Mouse (Mus musculus): ENCODE measurements around the gene Memo1. TPM values are rescaled to one million over a fixed set of nuclear protein-coding genes. Genes with fewer than 3 reads are reported as not detected.
"Not testable (repeated sequence)": the region's sequence is repeated elsewhere in the genome, so short reads cannot be mapped to it uniquely, and the experiment has no call there.

Memo1 gene
- polyA plus RNA-seq, 1 experiment from 2014 or later: 139 TPM

DNA sequence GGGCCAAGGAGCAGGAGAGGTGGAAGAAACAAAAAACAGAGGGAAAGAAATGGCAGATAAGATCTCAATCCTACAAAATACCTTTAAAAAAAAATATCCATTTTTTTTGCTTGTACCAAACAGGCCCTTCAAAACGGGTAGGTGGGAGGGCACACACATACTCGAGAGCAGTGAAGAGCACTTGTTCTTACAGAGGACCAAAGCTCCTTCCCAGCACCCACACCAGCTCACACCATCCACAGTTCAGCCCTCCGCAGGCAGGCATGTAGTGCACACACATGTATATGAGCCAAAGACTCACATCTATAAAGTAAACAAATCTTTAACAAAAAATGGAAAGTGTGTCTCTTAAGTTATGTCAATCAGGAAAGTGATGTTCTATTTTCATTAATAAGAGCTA, 52.5 kb downstream of the Memo1 start:
- DNase-seq (ENCODE audit: low spot score) (no peak), ATAC-seq (replicated peaks; ENCODE audit: low FRiP score) (no peak)
- H3K4me1 ChIP-seq (replicated peaks; ENCODE audit: control insufficient read depth, insufficient read depth, low read length): 0 out of 2 replicates have a peak, but pooled peaks cover 2% of the 10 kb centered on the region
- no peaks in the 10 kb centered on the region for H3K9me3 ChIP-seq (ENCODE audit: control insufficient read depth, low read length)
- no peak overlapping the region for H3K4me2 ChIP-seq
- 82% methylated on average over 3 of the region's 3 CpGs for WGBS
- H3K36me3 ChIP-seq (ENCODE audit: control insufficient read depth, insufficient read depth, low read length): peaks cover 13% of the 10 kb centered on the region
- H3K4me3 ChIP-seq (ENCODE audit: low read depth, low read length): no peak overlapping the region
- no peaks in the 10 kb centered on the region for H3K27me3 ChIP-seq (replicated peaks; ENCODE audit: control insufficient read depth, insufficient read depth, low read length)
- no peak overlapping the region for H3K9ac ChIP-seq (ENCODE audit: low read depth, low read length)
- no peak overlapping the region for H3K27ac ChIP-seq (ENCODE audit: low read depth, low read length)

GRCm38 (mm10) chr17:74240322-74240721, 55.0 kb downstream of the Memo1 start:
- H3K9ac ChIP-seq (ENCODE audit: low read depth, low read length): no peak overlapping the region
- DNase-seq (ENCODE audit: low spot score) (no peak), ATAC-seq (replicated peaks; ENCODE audit: low FRiP score) (peak; percentile 58; the same call in 1 of the 2 replicates)
- H3K9me3 ChIP-seq (ENCODE audit: control insufficient read depth, low read length): no peaks in the 10 kb centered on the region
- 80% methylated on average over 1 of the region's 1 CpGs for WGBS
- H3K27me3 ChIP-seq (replicated peaks; ENCODE audit: control insufficient read depth, insufficient read depth, low read length): no peaks in the 10 kb centered on the region
- peaks cover 13% of the 10 kb centered on the region for H3K36me3 ChIP-seq (ENCODE audit: control insufficient read depth, insufficient read depth, low read length)
- no peak overlapping the region for H3K4me2 ChIP-seq
- H3K4me3 ChIP-seq (ENCODE audit: low read depth, low read length): no peak overlapping the region
- H3K4me1 ChIP-seq (replicated peaks; ENCODE audit: control insufficient read depth, insufficient read depth, low read length): 0 out of 2 replicates have a peak, but pooled peaks cover 2% of the 10 kb centered on the region
- no peak overlapping the region for H3K27ac ChIP-seq (ENCODE audit: low read depth, low read length)

GRCm38 (mm10) chr17:74228131-74228759, 67.1 kb downstream of the Memo1 start:
- WGBS: 85% methylated on average over 3 of the region's 3 CpGs
- H3K27ac ChIP-seq (ENCODE audit: low read depth, low read length): no peak overlapping the region
- H3K4me3 ChIP-seq (ENCODE audit: low read depth, low read length): no peak overlapping the region
- no peak overlapping the region for H3K4me2 ChIP-seq
- no peak overlapping the region for H3K9ac ChIP-seq (ENCODE audit: low read depth, low read length)
- no peak for DNase-seq (ENCODE audit: low spot score)
- H3K36me3 ChIP-seq (ENCODE audit: control insufficient read depth, insufficient read depth, low read length): peaks cover 2% of the 10 kb centered on the region; the same call in 1 of the 2 replicates
- H3K4me1 ChIP-seq (replicated peaks; ENCODE audit: control insufficient read depth, insufficient read depth, low read length): no peaks in the 10 kb centered on the region
- no peak for ATAC-seq (replicated peaks; ENCODE audit: low FRiP score)
- H3K9me3 ChIP-seq (ENCODE audit: control insufficient read depth, low read length): no peaks in the 10 kb centered on the region
- H3K27me3 ChIP-seq (replicated peaks; ENCODE audit: control insufficient read depth, insufficient read depth, low read length): no peaks in the 10 kb centered on the region

DNA sequence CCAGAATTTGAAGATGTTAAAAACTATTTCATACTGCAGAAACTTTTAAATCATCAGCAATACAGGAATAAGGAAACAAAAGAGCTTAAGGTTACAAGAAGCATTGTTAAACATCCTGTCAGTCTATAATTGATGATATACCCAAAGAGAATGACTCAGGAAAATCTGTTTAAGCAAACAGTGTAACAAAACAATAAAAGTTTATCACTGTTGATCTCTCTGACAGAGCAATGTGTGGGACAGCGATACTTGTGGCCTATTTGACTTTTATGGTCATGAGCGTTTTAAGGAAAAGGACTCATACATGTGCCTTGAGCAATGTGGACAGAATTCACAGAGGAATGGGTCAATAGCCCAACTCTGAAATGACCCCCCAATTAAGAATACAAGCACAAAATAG, 78.0 kb downstream of the Memo1 start:
- H3K4me2 ChIP-seq: no peak overlapping the region
- no peak overlapping the region for H3K9ac ChIP-seq (ENCODE audit: low read depth, low read length)
- WGBS: 84% methylated on average over 2 of the region's 2 CpGs
- no peak overlapping the region for H3K27ac ChIP-seq (ENCODE audit: low read depth, low read length)
- peaks cover 2% of the 10 kb centered on the region; the same call in 1 of the 2 replicates for H3K36me3 ChIP-seq (ENCODE audit: control insufficient read depth, insufficient read depth, low read length)
- no peaks in the 10 kb centered on the region for H3K9me3 ChIP-seq (ENCODE audit: control insufficient read depth, low read length)
- H3K4me1 ChIP-seq (replicated peaks; ENCODE audit: control insufficient read depth, insufficient read depth, low read length): no peaks in the 10 kb centered on the region
- no peaks in the 10 kb centered on the region for H3K27me3 ChIP-seq (replicated peaks; ENCODE audit: control insufficient read depth, insufficient read depth, low read length)
- DNase-seq (ENCODE audit: low spot score) (no peak), ATAC-seq (replicated peaks; ENCODE audit: low FRiP score) (no peak)
- H3K4me3 ChIP-seq (ENCODE audit: low read depth, low read length): no peak overlapping the region

DNA sequence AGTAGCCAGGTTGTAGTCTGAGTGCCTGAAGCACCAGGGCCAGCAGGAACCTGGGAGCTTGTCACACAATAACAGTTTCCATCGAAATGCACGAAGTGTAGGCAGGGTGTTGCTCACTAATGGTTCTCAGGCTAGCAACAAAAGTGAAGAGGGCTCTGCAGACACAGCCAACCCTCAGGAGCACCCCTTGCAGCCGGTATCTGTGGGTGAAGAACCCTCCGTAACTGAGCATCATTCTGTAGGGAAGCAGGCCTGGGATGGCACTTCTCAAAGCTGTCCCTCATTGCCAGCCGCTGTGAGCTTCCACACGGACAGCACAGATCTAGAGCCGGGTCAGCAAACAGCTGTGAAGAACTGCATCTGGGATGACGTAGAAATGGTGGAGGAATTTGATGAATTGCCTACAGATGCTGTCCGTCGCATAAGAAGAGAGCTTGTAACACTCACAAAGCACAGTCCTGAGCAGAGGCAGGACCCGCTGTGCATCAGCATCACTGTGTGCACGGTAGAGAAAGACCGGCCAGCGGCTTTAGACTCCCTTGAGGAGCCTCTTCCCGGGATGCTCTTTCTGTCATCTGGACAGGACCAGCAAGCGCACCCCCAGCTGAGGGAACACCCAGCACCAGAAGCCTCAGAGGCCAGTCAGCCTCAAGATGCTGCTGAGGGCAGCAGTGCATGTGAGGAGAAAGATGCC, 82.3 kb downstream of the Memo1 start:
- 0 out of 2 replicates have a peak, but pooled peaks have one; percentile 20 for ATAC-seq (replicated peaks; ENCODE audit: low FRiP score)
- H3K27me3 ChIP-seq (replicated peaks; ENCODE audit: control insufficient read depth, insufficient read depth, low read length); H3K4me1 ChIP-seq (replicated peaks; ENCODE audit: control insufficient read depth, insufficient read depth, low read length); DNase-seq (ENCODE audit: low spot score); H3K36me3 ChIP-seq (ENCODE audit: control insufficient read depth, insufficient read depth, low read length); H3K4me3 ChIP-seq (ENCODE audit: low read depth, low read length); H3K9ac ChIP-seq (ENCODE audit: low read depth, low read length); H3K4me2 ChIP-seq; H3K27ac ChIP-seq (ENCODE audit: low read depth, low read length); H3K9me3 ChIP-seq (ENCODE audit: control insufficient read depth, low read length): not testable (repeated sequence)
- 89% methylated on average over 16 of the region's 16 CpGs for WGBS

- Histone ChIP-seq H3K9ac (ENCODE audit: low read depth, low read length) (no peak overlapping the region), H3K27me3 (replicated peaks; ENCODE audit: control insufficient read depth, insufficient read depth, low read length) (no peaks in the 10 kb centered on the region), H3K9me3 (ENCODE audit: control insufficient read depth, low read length) (no peaks in the 10 kb centered on the region), H3K27ac (ENCODE audit: low read depth, low read length) (no peak overlapping the region), H3K4me2 (no peak overlapping the region), H3K36me3 (ENCODE audit: control insufficient read depth, insufficient read depth, low read length) (peaks cover 5% of the 10 kb centered on the region), H3K4me1 (replicated peaks; ENCODE audit: control insufficient read depth, insufficient read depth, low read length) (no peaks in the 10 kb centered on the region), H3K4me3 (ENCODE audit: low read depth, low read length) (no peak overlapping the region)
- no peak for ATAC-seq (replicated peaks; ENCODE audit: low FRiP score)
- 66% methylated on average over 5 of the region's 5 CpGs for WGBS
- DNase-seq (ENCODE audit: low spot score): no peak
Observed at GRCm38 (mm10) chr17:74209143-74209908, 86.0 kb downstream of the Memo1 start.

- Histone ChIP-seq H3K9ac (ENCODE audit: low read depth, low read length) (no peak overlapping the region), H3K27me3 (replicated peaks; ENCODE audit: control insufficient read depth, insufficient read depth, low read length) (no peaks in the 10 kb centered on the region), H3K4me3 (ENCODE audit: low read depth, low read length) (no peak overlapping the region), H3K9me3 (ENCODE audit: control insufficient read depth, low read length) (no peaks in the 10 kb centered on the region), H3K4me2 (no peak overlapping the region), H3K27ac (ENCODE audit: low read depth, low read length) (no peak overlapping the region), H3K4me1 (replicated peaks; ENCODE audit: control insufficient read depth, insufficient read depth, low read length) (no peaks in the 10 kb centered on the region), H3K36me3 (ENCODE audit: control insufficient read depth, insufficient read depth, low read length) (no peaks in the 10 kb centered on the region; the same call in 1 of the 2 replicates)
- WGBS: 56% methylated on average over 2 of the region's 2 CpGs
- ATAC-seq (replicated peaks; ENCODE audit: low FRiP score) (no peak), DNase-seq (ENCODE audit: low spot score) (no peak)
Observed at GRCm38 (mm10) chr17:74195943-74196342, 99.4 kb downstream of the Memo1 start.

DNA sequence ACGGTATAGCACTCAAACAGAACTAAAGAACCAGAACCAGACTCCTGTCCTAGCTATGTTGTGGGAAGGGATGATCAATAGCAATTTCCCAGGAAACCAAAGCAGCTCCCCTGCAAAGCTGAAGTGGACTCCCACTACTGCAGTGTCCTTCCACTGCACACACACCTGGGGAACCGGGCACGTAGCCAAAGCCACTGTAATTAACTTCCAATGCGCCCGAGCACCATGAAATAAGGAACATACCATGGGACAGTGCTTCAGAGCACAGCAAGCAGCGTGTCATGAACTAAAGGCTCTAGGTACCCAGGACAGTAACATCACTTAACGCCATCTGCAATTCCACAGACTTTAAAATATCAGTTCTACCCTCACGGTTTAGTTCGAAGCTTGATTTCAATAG, 100.6 kb downstream of the Memo1 start:
- no peaks in the 10 kb centered on the region for H3K9me3 ChIP-seq (ENCODE audit: control insufficient read depth, low read length)
- H3K4me3 ChIP-seq (ENCODE audit: low read depth, low read length): no peak overlapping the region
- H3K36me3 ChIP-seq (ENCODE audit: control insufficient read depth, insufficient read depth, low read length): 0 out of 2 replicates have a peak, but pooled peaks cover 2% of the 10 kb centered on the region
- no peak overlapping the region for H3K4me2 ChIP-seq
- H3K9ac ChIP-seq (ENCODE audit: low read depth, low read length): no peak overlapping the region
- ATAC-seq (replicated peaks; ENCODE audit: low FRiP score): no peak
- no peaks in the 10 kb centered on the region for H3K27me3 ChIP-seq (replicated peaks; ENCODE audit: control insufficient read depth, insufficient read depth, low read length)
- WGBS: 91% methylated on average over 9 of the region's 9 CpGs
- DNase-seq (ENCODE audit: low spot score): no peak
- no peaks in the 10 kb centered on the region for H3K4me1 ChIP-seq (replicated peaks; ENCODE audit: control insufficient read depth, insufficient read depth, low read length)
- no peak overlapping the region for H3K27ac ChIP-seq (ENCODE audit: low read depth, low read length)

All from liver, embryonic 11.5 days (tissue).